Comparison of ENCODE assay signal across 10 mouse cellular contexts in genomic region chr6:67128503-67129463, GRCm38 (mm10).
A peak's percentile ranks its signal among the peaks of the same experiment; 100 is the strongest.
DNase-seq lines count a peak whose midpoint lies in the region; TF ChIP-seq lines count a peak whose summit lies in the region.
"Had no signal": no experiment of that assay in that cellular context is flagged by ENCODE, and none has a peak within 500 bp of the region (broad histone marks: within the 10 kb centered on the region; RNA-seq: fewer than 3 reads in every experiment).

No protein-coding gene starts in this region.

- no peak for DNase-seq in gastrocnemius, adult 2 months
- no peak for DNase-seq in gastrocnemius, adult 8-10 months (ENCODE audit: low spot score in 2 of 2)
- peak; percentile 60 for DNase-seq in right cerebral cortex, adult 18-20 months
- no peak for DNase-seq in right cerebral cortex, postnatal 4 days
- peak; percentile 66 to 67 for DNase-seq in kidney, postnatal 36 days
- DNase-seq in thymus, postnatal 10 days (ENCODE audit: low spot score in 2 of 2), result peak; percentile 39 to 44
- no peak for DNase-seq in spleen, postnatal 10 days (ENCODE audit: low spot score in 2 of 2)
- no peak for DNase-seq in urinary bladder, postnatal 25 days (ENCODE audit: low spot score)
- DNase-seq: gastrocnemius, postnatal 25 days had no signal

- 0 out of 2 replicates have a peak overlapping the region, but pooled peaks have one; percentile 8 for H3K27ac ChIP-seq in gastrocnemius, adult 2 months
- H3K27ac ChIP-seq: midbrain, embryonic 10.5 days had no signal

- no peak for TF ChIP-seq CTCF in gastrocnemius, adult 2 months (IDR thresholded peaks at IDR 0.05)

- intact Hi-C loops in gastrocnemius, adult 2 months (cut with DNase I), result no loop called here

- no peak overlapping the region for H3K4me3 ChIP-seq in gastrocnemius, adult 2 months
- H3K4me3 ChIP-seq: midbrain, embryonic 10.5 days had no signal

Comparison
In these comparisons a context has a peak if more than half of its experiments do, and no peak if none do; other contexts are left out.
1. DNase-seq: peak in right cerebral cortex, adult 18-20 months (single experiment), kidney, postnatal 36 days (2 of 2) and thymus, postnatal 10 days (2 of 2); none in gastrocnemius, adult 2 months (single experiment), gastrocnemius, adult 8-10 months (0 of 2), right cerebral cortex, postnatal 4 days (single experiment), spleen, postnatal 10 days (0 of 2) and urinary bladder, postnatal 25 days (single experiment).